Mouse (Mus musculus) kidney, adult 2 months (tissue): ENCODE data around the gene Rasal3. TPM values are rescaled to one million over a fixed set of nuclear protein-coding genes. Genes with fewer than 3 reads are reported as not detected.

Experiments used
- DNase-seq: peaks from one replicate; pipeline ENCODE4 v3.0.0; 2021
- H3K27ac ChIP-seq: fragments of 200-500 bp; 2 replicates; pipeline ENCODE4 v1.5.1; 2012; ENCODE audit warnings: low read depth, low read length, control low read depth, inconsistent platforms; ENCODE audit not compliant: insufficient read depth
- H3K27me3 ChIP-seq: fragments of 200-500 bp; replicated peaks from 2 replicates; pipeline ENCODE4 v1.6.1; 2012; ENCODE audit warnings: mild to moderate bottlenecking, moderate library complexity, low read length, inconsistent platforms; ENCODE audit not compliant: control insufficient read depth, insufficient read depth
- H3K36me3 ChIP-seq: fragments of 200-500 bp; 2 replicates; pipeline ENCODE4 v1.6.1; 2012; ENCODE audit warnings: mild to moderate bottlenecking, moderate library complexity, low read length, inconsistent platforms; ENCODE audit not compliant: control insufficient read depth, insufficient read depth
- H3K4me1 ChIP-seq: fragments of 200-500 bp; 2 replicates; pipeline ENCODE4 v1.6.1; 2011; ENCODE audit warnings: low read length; ENCODE audit not compliant: control insufficient read depth, insufficient read depth
- H3K4me3 ChIP-seq: fragments of 200-500 bp; 2 replicates; pipeline ENCODE4 v1.5.1; 2011; ENCODE audit warnings: mild to moderate bottlenecking, low read depth, low read length, control low read depth; ENCODE audit not compliant: insufficient read depth
- CTCF ChIP-seq: fragments of 200-500 bp; conservative IDR thresholded peaks from 2 replicates; pipeline ENCODE4 v1.5.1; 2011; ENCODE audit warnings: low read depth, mild to moderate bottlenecking, control low read depth, low read length, moderate library complexity, mixed read lengths; ENCODE audit not compliant: insufficient read depth, insufficient read length
- POLR2A ChIP-seq: fragments of 200-500 bp; IDR thresholded peaks from one replicate; pipeline ENCODE4 v1.6.1; 2011; ENCODE audit warnings: low read depth, low read length, control low read depth
- WGBS: fragments of 180-500 bp; shearing (Covaris S2); methylation state at CpG from one replicate; pipeline ENCODE4 v1.1.7; 2018; 5-methylcytosine and 5-hydroxymethylcytosine counted together
- polyA plus RNA-seq: library from polyadenylated mRNA; depleted of rRNA; stranded (reverse); fragments of >200 nt; gene quantifications from 2 replicates; pipeline ENCODE4 v1.2.3, GENCODE M21; 2012; rRNA removed

The Rasal3 gene
- polyA plus RNA-seq, result 1.2 and 8.7 TPM in 2 replicates

- WGBS, result 64% methylated on average over 8 of the region's 8 CpGs
- no peak within 1 kb of the TSS for H3K27ac ChIP-seq
These were observed at the start of gene Rasal3 for GRCm38 (mm10) chr17:32403417-32403816. Gene Rasal3 (minus strand): TSS chr17:32403583.

GRCm38 (mm10) chr17:32452482-32452881 lies 49.1 kb upstream of the Rasal3 start, which contains the start of gene Cyp4f39:
Gene Cyp4f39 (plus strand): TSS chr17:32452723.
- Histone ChIP-seq H3K4me3 (no peak within 1 kb of the TSS), H3K4me1 (no peaks in the 10 kb centered on the region), H3K36me3 (no peaks in the 10 kb centered on the region), H3K27ac (no peak within 1 kb of the TSS), H3K27me3 (peaks cover 2% of the 10 kb centered on the region; the same call in 1 of the 2 replicates)
- no peak for DNase-seq
- TF ChIP-seq CTCF (no peak), POLR2A (no peak)
- WGBS, result 4% methylated on average over 19 of the region's 19 CpGs

More at GRCm38 (mm10) chr17:32403417-32403816, at the start of gene Rasal3:
- H3K4me3 ChIP-seq, result peak within 1 kb of the TSS; percentile 4; the same call in 1 of the 2 replicates
- H3K4me1 ChIP-seq, result no peaks in the 10 kb centered on the region
- H3K36me3 ChIP-seq, result no peaks in the 10 kb centered on the region
- TF ChIP-seq CTCF (no peak), POLR2A (no peak)
- no peak for DNase-seq
- H3K27me3 ChIP-seq, result no peaks in the 10 kb centered on the region

- 15% methylated on average over 2 of the region's 2 CpGs for WGBS
- no peak for DNase-seq
- Histone ChIP-seq H3K4me1 (no peaks in the 10 kb centered on the region), H3K27ac (no peak overlapping the region), H3K4me3 (no peak overlapping the region), H3K36me3 (no peaks in the 10 kb centered on the region), H3K27me3 (peaks cover 2% of the 10 kb centered on the region; the same call in 1 of the 2 replicates)
- no peak for TF ChIP-seq POLR2A
These were observed 47.6 kb upstream of the Rasal3 start for GRCm38 (mm10) chr17:32450844-32451537.

- Histone ChIP-seq H3K36me3 (no peaks in the 10 kb centered on the region), H3K27me3 (peaks cover 2% of the 10 kb centered on the region; the same call in 1 of the 2 replicates), H3K4me3 (no peak overlapping the region), H3K4me1 (no peaks in the 10 kb centered on the region), H3K27ac (no peak overlapping the region)
- TF ChIP-seq CTCF, result 0 out of 2 replicates have a peak, but pooled peaks have one; percentile 9
- TF ChIP-seq POLR2A, result no peak
- no peak for DNase-seq
- WGBS, result 100% methylated on average over 1 of the region's 1 CpGs
These were observed 45.7 kb upstream of the Rasal3 start for GRCm38 (mm10) chr17:32449042-32449441.

- no peak overlapping the region for H3K4me3 ChIP-seq
- no peak overlapping the region for H3K27ac ChIP-seq
- no peaks in the 10 kb centered on the region for H3K4me1 ChIP-seq
- H3K27me3 ChIP-seq, result no peaks in the 10 kb centered on the region
- no peak for TF ChIP-seq CTCF
- no peak for TF ChIP-seq POLR2A
- no peaks in the 10 kb centered on the region for H3K36me3 ChIP-seq
- no peak for DNase-seq
These were observed 43.8 kb upstream of the Rasal3 start for GRCm38 (mm10) chr17:32447195-32447594.

GRCm38 (mm10) chr17:32445016-32445415 lies 41.6 kb upstream of the Rasal3 start:
- Histone ChIP-seq H3K27ac (no peak overlapping the region), H3K4me3 (no peak overlapping the region), H3K4me1 (no peaks in the 10 kb centered on the region), H3K36me3 (no peaks in the 10 kb centered on the region), H3K27me3 (no peaks in the 10 kb centered on the region)
- 78% methylated on average over 5 of the region's 5 CpGs for WGBS
- no peak for TF ChIP-seq CTCF
- DNase-seq, result no peak

GRCm38 (mm10) chr17:32443245-32443644 lies 39.9 kb upstream of the Rasal3 start:
- DNase-seq, result no peak
- 76% methylated on average over 6 of the region's 6 CpGs for WGBS
- no peaks in the 10 kb centered on the region for H3K27me3 ChIP-seq

GRCm38 (mm10) chr17:32437106-32437505 lies 33.7 kb upstream of the Rasal3 start:
- H3K36me3 ChIP-seq, result no peaks in the 10 kb centered on the region
- H3K4me1 ChIP-seq, result no peaks in the 10 kb centered on the region
- H3K27ac ChIP-seq, result no peak overlapping the region
- H3K27me3 ChIP-seq, result no peaks in the 10 kb centered on the region
- TF ChIP-seq POLR2A, result no peak
- no peak for TF ChIP-seq CTCF
- H3K4me3 ChIP-seq, result no peak overlapping the region
- WGBS, result 87% methylated on average over 4 of the region's 4 CpGs
- DNase-seq, result no peak

More at GRCm38 (mm10) chr17:32443245-32443644, 39.9 kb upstream of the Rasal3 start:
- no peak overlapping the region for H3K4me3 ChIP-seq
- TF ChIP-seq CTCF (no peak), POLR2A (no peak)
- H3K27ac ChIP-seq, result no peak overlapping the region
- no peaks in the 10 kb centered on the region for H3K36me3 ChIP-seq
- no peaks in the 10 kb centered on the region for H3K4me1 ChIP-seq
